Mouse (Mus musculus): Measurements from ENCODE around the gene Rfc4. TPM values are rescaled to one million over a fixed set of nuclear protein-coding genes. Genes with fewer than 3 reads are reported as not detected.

Gene Rfc4
- polyA plus RNA-seq, 1 experiment = 18.9 TPM

DNA sequence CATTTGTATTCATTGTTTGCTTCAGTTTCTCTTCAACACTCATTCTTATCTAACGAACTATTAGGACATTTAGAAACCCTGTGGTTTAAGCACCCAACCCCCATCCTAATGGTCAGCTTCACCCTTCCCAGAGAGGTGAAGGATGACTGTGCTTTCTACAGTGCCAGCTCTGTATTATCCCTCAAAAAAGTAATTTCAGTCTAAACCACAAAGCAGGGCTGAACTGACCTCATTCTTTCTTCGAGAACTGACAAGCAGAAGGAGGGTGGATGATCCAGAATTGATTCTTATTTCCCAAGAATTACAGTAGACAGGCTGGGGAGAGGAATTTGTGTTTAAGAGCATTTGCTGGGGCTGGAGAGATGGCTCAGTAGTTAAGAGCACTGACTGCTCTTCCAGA, 32.2 kb upstream of the Rfc4 start:
- TF ChIP-seq E2F4 (IDR thresholded peaks at IDR 0.05; ENCODE audit: insufficient read depth) (no peak), POLR2AphosphoS2 (IDR thresholded peaks at IDR 0.05; ENCODE audit: insufficient read length, low read depth) (no peak), CEBPB (IDR thresholded peaks at IDR 0.05; ENCODE audit: insufficient read depth, poor library complexity, severe bottlenecking) (no peak), MYOD1 (IDR thresholded peaks at IDR 0.05; ENCODE audit: control insufficient read depth in 1 of 3, insufficient read length in 2 of 3, low read depth in 2 of 3) (no peak), SRF (IDR thresholded peaks at IDR 0.05; ENCODE audit: control insufficient read depth, insufficient read length, low read depth) (no peak), USF1 (IDR thresholded peaks at IDR 0.05; ENCODE audit: low read depth) (no peak), POLR2A (IDR thresholded peaks at IDR 0.05; ENCODE audit: insufficient read length, low read depth) (no peak), TCF12 (IDR thresholded peaks at IDR 0.05; ENCODE audit: insufficient read depth, poor library complexity, severe bottlenecking) (no peak), MAX (IDR thresholded peaks at IDR 0.05; ENCODE audit: low read depth) (no peak)
- Histone ChIP-seq H3ac (ENCODE audit: control insufficient read depth, insufficient read length) (no peak overlapping the region), H3K36me3 (ENCODE audit: control insufficient read depth, insufficient read depth) (no peaks in the 10 kb centered on the region), H3K79me2 (ENCODE audit: control insufficient read depth, insufficient read depth) (no peaks in the 10 kb centered on the region), H3K27me3 (ENCODE audit: control insufficient read depth, insufficient read depth, insufficient read length) (peaks cover 5% of the 10 kb centered on the region), H3K4me3 (no peak overlapping the region), H3K4me2 (ENCODE audit: low read depth) (no peak overlapping the region)

DNA sequence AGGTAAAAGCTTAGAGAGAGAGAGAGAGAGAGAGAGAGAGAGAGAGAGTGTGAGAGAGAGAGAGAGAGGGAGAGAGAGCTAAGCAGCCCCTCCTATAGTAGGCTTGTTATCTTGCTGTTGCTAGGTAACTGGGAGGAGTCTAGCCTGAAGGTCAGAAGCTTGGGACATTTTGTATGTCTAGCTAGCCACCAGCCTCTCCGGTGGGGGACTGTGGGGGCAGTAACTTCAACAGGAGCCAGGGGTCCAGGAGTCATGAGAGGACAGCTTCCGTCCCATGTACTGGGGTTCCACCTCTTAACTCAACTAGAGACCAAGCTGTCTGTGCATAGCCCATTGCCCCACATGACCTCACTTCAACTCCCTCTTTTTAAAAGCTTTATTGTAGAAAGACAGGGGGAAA, 31.4 kb upstream of the Rfc4 start:
- Histone ChIP-seq H3K27me3 (ENCODE audit: control insufficient read depth, insufficient read depth, insufficient read length) (peaks cover 5% of the 10 kb centered on the region), H3K36me3 (ENCODE audit: control insufficient read depth, insufficient read depth) (no peaks in the 10 kb centered on the region), H3K4me3 (no peak overlapping the region), H3ac (ENCODE audit: control insufficient read depth, insufficient read length) (no peak overlapping the region), H3K4me2 (ENCODE audit: low read depth) (no peak overlapping the region), H3K79me2 (ENCODE audit: control insufficient read depth, insufficient read depth) (no peaks in the 10 kb centered on the region)
- TF ChIP-seq MYOD1 (IDR thresholded peaks at IDR 0.05; ENCODE audit: control insufficient read depth in 1 of 3, insufficient read length in 2 of 3, low read depth in 2 of 3) = no peak

- Histone ChIP-seq H3K27me3 (ENCODE audit: control insufficient read depth, insufficient read depth, insufficient read length) (peaks cover 5% of the 10 kb centered on the region), H3ac (ENCODE audit: control insufficient read depth, insufficient read length) (no peak overlapping the region), H3K4me2 (ENCODE audit: low read depth) (no peak overlapping the region), H3K79me2 (ENCODE audit: control insufficient read depth, insufficient read depth) (no peaks in the 10 kb centered on the region), H3K36me3 (ENCODE audit: control insufficient read depth, insufficient read depth) (no peaks in the 10 kb centered on the region), H3K4me3 (no peak overlapping the region)
- no peak for TF ChIP-seq USF1 (IDR thresholded peaks at IDR 0.05; ENCODE audit: low read depth)
- TF ChIP-seq SRF (IDR thresholded peaks at IDR 0.05; ENCODE audit: control insufficient read depth, insufficient read length, low read depth) = no peak
- TF ChIP-seq CEBPB (IDR thresholded peaks at IDR 0.05; ENCODE audit: insufficient read depth, poor library complexity, severe bottlenecking) = no peak
- TF ChIP-seq MYOG (IDR thresholded peaks at IDR 0.05; ENCODE audit: control insufficient read depth in 1 of 3, insufficient read depth in 1 of 3, insufficient read length in 2 of 3, low read depth in 2 of 3) = no peak
- no peak for TF ChIP-seq TCF12 (IDR thresholded peaks at IDR 0.05; ENCODE audit: insufficient read depth, poor library complexity, severe bottlenecking)
- no peak for TF ChIP-seq E2F4 (IDR thresholded peaks at IDR 0.05; ENCODE audit: insufficient read depth)
- no peak for TF ChIP-seq REST (IDR thresholded peaks at IDR 0.05; ENCODE audit: insufficient read depth, insufficient read length)
- TF ChIP-seq TCF3 (IDR thresholded peaks at IDR 0.05; ENCODE audit: insufficient read length, low read depth) = no peak
- TF ChIP-seq POLR2A (IDR thresholded peaks at IDR 0.05; ENCODE audit: insufficient read length, low read depth) = no peak
Observed at GRCm38 (mm10) chr16:23158292-23158691, 30.8 kb upstream of the Rfc4 start.

- Histone ChIP-seq H3K79me2 (ENCODE audit: control insufficient read depth, insufficient read depth) (no peaks in the 10 kb centered on the region), H3K27me3 (ENCODE audit: control insufficient read depth, insufficient read depth, insufficient read length) (peaks cover 5% of the 10 kb centered on the region)
- TF ChIP-seq TCF3 (IDR thresholded peaks at IDR 0.05; ENCODE audit: insufficient read length, low read depth) (no peak), CEBPB (IDR thresholded peaks at IDR 0.05; ENCODE audit: insufficient read depth, poor library complexity, severe bottlenecking) (no peak), TCF12 (IDR thresholded peaks at IDR 0.05; ENCODE audit: insufficient read depth, poor library complexity, severe bottlenecking) (no peak)
Observed at GRCm38 (mm10) chr16:23157013-23157412, 29.5 kb upstream of the Rfc4 start.

DNA sequence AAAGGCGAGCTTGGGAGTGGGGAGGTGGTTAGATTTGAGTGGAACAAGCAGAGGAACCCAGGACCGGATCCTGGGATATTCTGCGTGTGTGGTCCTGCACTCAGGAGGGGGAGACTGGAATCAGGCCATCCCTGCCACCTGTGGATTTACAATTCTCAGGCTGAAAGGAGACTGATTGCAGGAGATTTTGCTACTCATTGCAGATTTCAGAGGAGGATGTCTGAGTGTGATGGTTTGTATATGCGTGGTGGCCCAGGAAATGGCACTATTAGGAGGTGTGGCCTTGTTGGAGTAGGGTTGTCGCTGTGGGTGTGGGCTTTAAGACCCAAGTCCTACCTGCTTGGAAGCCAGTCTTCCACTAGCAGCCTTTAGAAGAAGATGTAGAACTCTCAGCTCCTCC, 26.7 kb upstream of the Rfc4 start:
- H3K27me3 ChIP-seq (ENCODE audit: control insufficient read depth, insufficient read depth, insufficient read length) = peaks cover 5% of the 10 kb centered on the region
- H3K36me3 ChIP-seq (ENCODE audit: control insufficient read depth, insufficient read depth) = no peaks in the 10 kb centered on the region
- TF ChIP-seq USF1 (IDR thresholded peaks at IDR 0.05; ENCODE audit: low read depth) (no peak), MYOD1 (IDR thresholded peaks at IDR 0.05; ENCODE audit: control insufficient read depth in 1 of 3, insufficient read length in 2 of 3, low read depth in 2 of 3) (no peak), POLR2A (IDR thresholded peaks at IDR 0.05; ENCODE audit: insufficient read length, low read depth) (no peak), E2F4 (IDR thresholded peaks at IDR 0.05; ENCODE audit: insufficient read depth) (no peak), TCF3 (IDR thresholded peaks at IDR 0.05; ENCODE audit: insufficient read length, low read depth) (no peak), MAX (IDR thresholded peaks at IDR 0.05; ENCODE audit: low read depth) (no peak), CEBPB (IDR thresholded peaks at IDR 0.05; ENCODE audit: insufficient read depth, poor library complexity, severe bottlenecking) (no peak), REST (IDR thresholded peaks at IDR 0.05; ENCODE audit: insufficient read depth, insufficient read length) (no peak), TCF12 (IDR thresholded peaks at IDR 0.05; ENCODE audit: insufficient read depth, poor library complexity, severe bottlenecking) (no peak), POLR2AphosphoS2 (IDR thresholded peaks at IDR 0.05; ENCODE audit: insufficient read length, low read depth) (no peak), MYOG (IDR thresholded peaks at IDR 0.05; ENCODE audit: control insufficient read depth in 1 of 3, insufficient read depth in 1 of 3, insufficient read length in 2 of 3, low read depth in 2 of 3) (no peak), SRF (IDR thresholded peaks at IDR 0.05; ENCODE audit: control insufficient read depth, insufficient read length, low read depth) (no peak)
- no peaks in the 10 kb centered on the region for H3K79me2 ChIP-seq (ENCODE audit: control insufficient read depth, insufficient read depth)
- H3ac ChIP-seq (ENCODE audit: control insufficient read depth, insufficient read length) = no peak overlapping the region
- no peak overlapping the region for H3K4me2 ChIP-seq (ENCODE audit: low read depth)
- no peak overlapping the region for H3K4me3 ChIP-seq

More at GRCm38 (mm10) chr16:23157013-23157412, 29.5 kb upstream of the Rfc4 start:
- no peak overlapping the region for H3K4me3 ChIP-seq
- H3K36me3 ChIP-seq (ENCODE audit: control insufficient read depth, insufficient read depth) = no peaks in the 10 kb centered on the region
- no peak overlapping the region for H3ac ChIP-seq (ENCODE audit: control insufficient read depth, insufficient read length)
- H3K4me2 ChIP-seq (ENCODE audit: low read depth) = no peak overlapping the region

All from myocyte (in vitro differentiated cells).